Mouse (Mus musculus): ENCODE results near the gene Fkbp15. TPM values are rescaled to one million over a fixed set of nuclear protein-coding genes. Genes with fewer than 3 reads are reported as not detected.

Gene Fkbp15
- 9.1 and 11.4 TPM in 2 replicates for polyA plus RNA-seq (2021; fragmentation: Nextera tagmentation)
- long read RNA-seq, experiment 1, full-length matches to known transcripts = 11 of 61 reads
- long read RNA-seq, experiment 1, partial matches to known transcripts = 20 of 61 reads
- long read RNA-seq, experiment 1, other reads (novel, unspliced or antisense) = 30 of 61 reads
- long read RNA-seq, experiment 2, full-length matches to known transcripts = 4 of 15 reads
- long read RNA-seq, experiment 2, partial matches to known transcripts = 4 of 15 reads
- long read RNA-seq, experiment 2, other reads (novel, unspliced or antisense) = 7 of 15 reads

GRCm38 (mm10) chr4:62360088-62360804, at the start of gene Fkbp15, which contains the start of gene Slc31a1:
Gene Fkbp15, minus strand, starts transcription at chr4:62360548.
Gene Slc31a1, plus strand, starts transcription at chr4:62360727.

GRCm38 (mm10) chr4:62408601-62409282, 48.4 kb upstream of the Fkbp15 start, which contains the start of the genes Cdc26 and Prpf4:
Gene Cdc26, minus strand, starts transcription at chr4:62408642.
Gene Prpf4, plus strand, starts transcription at chr4:62408797.

GRCm38 (mm10) chr4:62262276-62262675, 98.1 kb downstream of the Fkbp15 start, which contains the start of gene Slc31a2:
Gene Slc31a2, plus strand, starts transcription at chr4:62262562.

Other genes starting within 250 kb of the Fkbp15 start
- not detected in 2 replicates for gene Mup21, start 209.7 kb downstream of the Fkbp15 start, polyA plus RNA-seq (2021; fragmentation: Nextera tagmentation)
- gene Zfp37, start 129.5 kb downstream of the Fkbp15 start, polyA plus RNA-seq (2021; fragmentation: Nextera tagmentation) = 12.5 and 15.3 TPM in 2 replicates
- gene Slc31a2, start 98.0 kb downstream of the Fkbp15 start, polyA plus RNA-seq (2021; fragmentation: Nextera tagmentation) = 4.7 and 6.1 TPM in 2 replicates
- 10.3 and 11.3 TPM in 2 replicates for gene Slc31a1, start 179 bp upstream of the Fkbp15 start, polyA plus RNA-seq (2021; fragmentation: Nextera tagmentation)
- gene Cdc26, start 48.1 kb upstream of the Fkbp15 start, polyA plus RNA-seq (2021; fragmentation: Nextera tagmentation) = 49.7 and 58.2 TPM in 2 replicates
- 3.4 and 3.8 TPM in 2 replicates for gene Prpf4, start 48.2 kb upstream of the Fkbp15 start, polyA plus RNA-seq (2021; fragmentation: Nextera tagmentation)
- gene Rnf183, start 74.7 kb upstream of the Fkbp15 start, polyA plus RNA-seq (2021; fragmentation: Nextera tagmentation) = not detected in 2 replicates
- 9.1 and 10.6 TPM in 2 replicates for gene Wdr31, start 110.3 kb upstream of the Fkbp15 start, polyA plus RNA-seq (2021; fragmentation: Nextera tagmentation)
- 0.09 and 0.31 TPM in 2 replicates for gene Bspry, start 119.5 kb upstream of the Fkbp15 start, polyA plus RNA-seq (2021; fragmentation: Nextera tagmentation)
- gene Hdhd3, start 142.9 kb upstream of the Fkbp15 start, polyA plus RNA-seq (2021; fragmentation: Nextera tagmentation) = 13.4 and 17.7 TPM in 2 replicates
- gene Alad, start 159.4 kb upstream of the Fkbp15 start, polyA plus RNA-seq (2021; fragmentation: Nextera tagmentation) = 67.7 and 74.4 TPM in 2 replicates
- gene Pole3, start 164.5 kb upstream of the Fkbp15 start, polyA plus RNA-seq (2021; fragmentation: Nextera tagmentation) = 10.8 and 13.4 TPM in 2 replicates
- gene 4933430I17Rik, start 164.8 kb upstream of the Fkbp15 start, polyA plus RNA-seq (2021; fragmentation: Nextera tagmentation) = 0.14 and 0.15 TPM in 2 replicates
- 19.0 and 22.6 TPM in 2 replicates for gene Rgs3, start 199.3 kb upstream of the Fkbp15 start, polyA plus RNA-seq (2021; fragmentation: Nextera tagmentation)